Mouse (Mus musculus) ES-CJ7 (cell line): ENCODE data around the gene Nudt8.
A peak's percentile ranks its signal among the peaks of the same experiment; 100 is the strongest.
"Not testable (repeated sequence)": the region's sequence is repeated elsewhere in the genome, so short reads cannot be mapped to it uniquely, and the experiment has no call there.

ENCODE experiments used
- DNase-seq: peaks from one replicate; pipeline ENCODE4 v3.0.0; 2011; ENCODE audit warnings: low read depth, low spot score

Gene Nudt8

DNA sequence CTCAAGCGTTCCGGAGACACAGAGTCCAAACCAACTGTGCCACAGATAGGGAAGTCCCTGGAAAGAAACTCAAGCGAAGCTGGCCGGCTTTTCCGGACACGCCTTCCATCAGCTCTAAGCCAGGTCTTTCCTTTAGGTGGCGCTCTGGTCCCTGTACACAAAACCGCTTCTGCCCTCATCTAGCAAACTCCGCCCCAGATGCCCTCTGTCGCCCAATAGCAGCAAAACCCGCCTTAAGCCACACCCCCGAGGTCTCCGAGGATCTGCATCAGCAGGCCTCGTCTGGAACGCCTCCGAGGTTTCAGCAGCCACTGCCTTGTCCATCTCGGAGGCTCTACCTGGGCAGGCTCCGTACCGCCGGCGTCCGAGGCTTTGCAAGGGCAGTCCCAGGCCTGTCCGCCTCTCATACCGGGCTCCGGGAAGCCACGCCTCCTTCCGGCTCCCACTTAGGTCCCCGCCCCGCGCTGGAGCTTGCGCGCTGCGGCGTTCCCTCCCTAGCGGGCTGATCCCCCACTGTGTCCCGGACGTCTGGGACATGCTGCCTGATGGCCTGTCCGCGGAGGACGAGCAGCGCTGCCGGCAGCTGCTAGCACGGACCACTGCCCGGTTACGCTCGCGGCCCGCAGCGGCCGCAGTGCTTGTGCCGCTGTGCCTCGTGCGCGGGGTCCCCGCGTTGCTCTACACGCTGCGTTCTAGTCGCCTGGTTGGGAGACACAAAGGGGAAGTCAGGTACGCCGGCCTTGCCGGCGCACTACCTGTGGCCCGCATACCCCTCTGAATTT is at the start of gene Nudt8, which contains the start of gene Gm49405:
TSS of gene Nudt8 (plus strand) at position 462 of the 782 bp plus-strand sequence.
TSS of gene Gm49405 (plus strand) at position 508 of the 782 bp plus-strand sequence.
- peak; percentile 97 for DNase-seq

DNA sequence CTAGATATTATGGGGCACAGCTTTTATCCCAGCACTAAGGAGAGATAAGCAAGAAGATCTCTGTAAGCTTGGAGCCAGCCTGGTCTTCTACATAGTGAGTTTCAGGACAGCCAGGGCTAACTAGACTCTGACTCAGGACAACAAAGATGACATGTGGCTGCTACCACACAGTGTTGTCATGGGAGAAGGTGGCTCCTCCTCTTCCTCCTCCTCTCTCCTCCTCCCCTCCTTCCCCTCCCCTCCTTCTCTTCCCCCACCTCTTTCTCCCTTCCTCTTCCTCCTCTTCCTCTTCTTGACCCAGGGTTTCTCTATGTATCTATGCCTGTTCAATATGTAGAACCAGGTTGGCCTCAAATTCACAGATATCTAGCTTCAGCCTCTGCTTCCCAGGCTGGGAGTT is 48.9 kb upstream of the Nudt8 start:
- DNase-seq: no peak

DNA sequence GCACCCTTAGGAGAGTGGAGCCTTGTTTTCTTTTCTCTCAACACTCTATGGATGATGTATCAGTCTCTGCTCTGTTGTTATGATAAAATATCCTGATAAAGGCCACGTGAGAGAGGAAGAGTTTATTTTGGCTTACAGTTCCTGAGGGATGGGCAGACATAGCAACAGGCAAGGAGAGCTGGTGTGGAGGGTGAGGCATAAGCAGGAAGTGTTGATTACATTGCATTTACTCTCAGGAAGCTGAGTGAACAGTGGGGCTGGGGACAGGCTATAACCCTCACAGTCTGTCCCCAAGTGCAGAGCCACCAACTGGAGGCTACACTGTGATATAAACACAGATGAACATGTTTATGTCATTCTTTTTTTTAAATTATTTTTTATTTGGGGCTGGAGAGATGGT is 48.3 kb upstream of the Nudt8 start:
- no peak for DNase-seq

DNA sequence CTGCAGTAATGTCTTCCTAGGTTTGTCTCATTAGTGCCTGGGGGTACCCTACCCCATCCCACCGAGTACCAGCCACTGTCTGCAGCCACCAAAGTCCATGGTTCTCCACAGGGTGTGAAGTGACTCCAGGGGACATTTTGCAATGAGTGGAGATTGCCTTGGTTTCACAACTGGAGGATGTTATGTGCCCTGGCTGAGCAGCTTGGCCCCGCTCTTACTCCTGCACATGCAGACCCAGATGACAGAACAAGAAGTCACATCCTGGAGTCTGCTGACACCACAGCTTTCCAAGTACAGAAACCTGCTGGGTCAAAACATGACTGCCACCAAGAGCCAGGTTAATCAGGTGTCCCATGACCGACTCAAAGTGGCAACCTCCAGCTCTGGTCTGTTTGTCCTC is 45.3 kb upstream of the Nudt8 start:
- no peak for DNase-seq

DNA sequence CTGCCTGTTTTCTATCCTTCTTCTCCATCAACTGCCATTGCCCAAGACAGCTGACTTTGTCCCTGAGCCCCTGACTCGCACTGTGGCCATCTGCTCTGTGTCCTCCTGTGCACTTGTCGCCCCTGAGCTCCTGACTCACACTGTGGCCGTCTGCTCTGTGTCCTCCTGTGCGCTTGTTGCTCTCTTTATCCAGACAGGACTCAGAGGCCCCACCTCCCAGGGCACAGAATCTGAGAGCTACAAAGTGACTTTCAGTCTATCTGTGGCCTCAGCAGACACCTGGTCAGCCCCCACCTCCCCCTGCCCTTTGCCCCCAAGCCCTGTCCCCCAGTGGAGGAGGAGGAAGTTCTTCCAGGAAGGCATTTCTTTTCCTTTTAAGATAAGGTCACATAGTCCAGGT is 44.6 kb upstream of the Nudt8 start:
- no peak for DNase-seq

DNA sequence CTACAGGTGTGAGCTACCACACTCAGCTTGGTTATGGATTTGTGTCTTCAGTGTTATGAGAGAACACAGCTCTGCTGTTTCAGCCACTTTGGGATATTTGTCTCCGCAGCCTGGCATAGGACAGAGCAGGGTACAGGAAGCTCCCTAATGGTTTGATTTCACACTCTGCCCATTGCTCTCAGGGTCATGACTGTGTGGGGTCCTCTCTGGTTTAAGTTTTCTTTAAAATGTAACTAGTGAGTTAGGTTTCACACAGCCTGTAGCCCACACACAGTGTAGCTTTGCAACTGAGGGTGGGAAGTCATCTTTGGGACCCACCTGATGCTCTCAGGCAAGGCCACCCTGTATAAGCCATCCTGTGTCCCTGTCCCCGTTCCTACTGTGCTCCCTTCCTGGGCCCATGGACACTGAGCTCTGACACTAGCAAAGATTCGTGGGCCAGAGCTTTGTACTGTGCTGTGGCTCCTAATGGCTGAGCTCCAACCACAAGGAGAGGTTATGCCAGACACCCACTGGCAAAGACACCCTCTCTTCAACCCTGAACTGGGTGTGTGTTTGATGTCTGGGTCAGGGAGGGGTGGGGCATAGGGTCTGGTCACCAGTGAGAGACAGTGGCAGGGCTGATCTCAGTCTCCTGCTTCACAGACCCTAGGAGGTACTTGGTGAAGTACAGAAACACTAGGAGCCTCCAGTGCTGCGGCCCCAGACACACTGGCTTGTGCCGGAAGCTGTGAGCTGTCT is 42.9 kb upstream of the Nudt8 start:
- not testable (repeated sequence) for DNase-seq

DNA sequence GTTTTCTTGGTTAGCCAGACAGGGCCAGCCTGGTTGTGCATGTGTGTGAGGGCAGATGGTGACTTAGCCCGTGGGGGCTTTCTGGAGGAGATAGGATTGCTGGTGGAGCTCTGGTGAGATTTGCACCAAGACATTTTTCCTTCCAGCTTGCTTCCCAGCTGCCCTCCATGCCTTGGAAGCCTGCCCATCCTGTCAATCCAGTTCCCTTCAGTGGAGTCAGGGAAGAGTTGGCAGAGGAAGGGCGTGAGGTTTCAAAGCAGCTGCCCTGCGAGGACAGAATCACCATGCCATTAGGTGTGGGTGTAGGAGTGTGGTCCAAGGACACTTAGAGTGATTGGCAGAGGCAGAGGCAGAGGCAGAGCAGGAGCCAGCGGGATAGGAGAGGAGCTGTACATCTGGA is 41.9 kb upstream of the Nudt8 start, which contains the start of gene Aldh3b3:
TSS of gene Aldh3b3 (plus strand) at position 176 of the 400 bp plus-strand sequence.
- no peak for DNase-seq

DNA sequence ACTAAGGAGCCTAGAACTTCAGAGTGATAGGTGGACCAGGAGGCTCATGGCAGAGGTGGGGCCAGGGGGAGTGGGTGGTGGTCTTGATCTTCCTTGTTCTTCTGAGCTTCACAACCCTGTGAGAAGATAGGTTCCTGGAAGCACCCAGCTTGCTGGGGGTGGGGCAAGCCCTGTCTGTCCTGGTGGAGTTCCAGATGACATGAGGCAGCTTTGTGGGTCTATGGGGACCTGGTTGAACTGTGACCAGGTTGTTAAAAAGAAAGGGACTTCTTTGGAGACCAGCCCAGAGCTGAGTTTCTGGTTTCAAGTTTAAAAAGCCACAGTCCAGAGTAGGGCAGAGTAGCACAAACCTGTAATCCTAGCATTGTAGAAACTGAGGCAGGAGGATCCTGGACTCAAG is 41.4 kb upstream of the Nudt8 start:
- no peak for DNase-seq

DNA sequence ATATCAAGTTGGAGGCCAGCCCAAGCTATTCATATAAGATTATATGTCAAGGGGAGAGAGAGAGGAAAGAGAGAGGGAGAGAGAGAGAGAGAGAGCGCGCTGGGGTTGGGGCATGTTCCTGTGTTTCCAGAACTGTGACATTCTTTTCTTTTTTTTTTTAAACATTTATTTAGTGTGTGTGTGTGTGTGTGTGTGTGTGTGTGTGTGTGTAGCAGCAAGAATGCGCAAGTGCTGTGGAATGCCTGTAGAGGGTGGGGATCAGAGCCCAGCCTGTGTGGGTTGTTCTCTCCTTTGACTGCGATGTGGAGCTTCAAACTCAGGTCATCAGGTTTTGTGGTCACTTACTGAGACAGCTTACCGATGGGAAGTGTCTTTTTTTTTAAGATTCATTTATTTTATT is 40.2 kb upstream of the Nudt8 start:
- no peak for DNase-seq

DNA sequence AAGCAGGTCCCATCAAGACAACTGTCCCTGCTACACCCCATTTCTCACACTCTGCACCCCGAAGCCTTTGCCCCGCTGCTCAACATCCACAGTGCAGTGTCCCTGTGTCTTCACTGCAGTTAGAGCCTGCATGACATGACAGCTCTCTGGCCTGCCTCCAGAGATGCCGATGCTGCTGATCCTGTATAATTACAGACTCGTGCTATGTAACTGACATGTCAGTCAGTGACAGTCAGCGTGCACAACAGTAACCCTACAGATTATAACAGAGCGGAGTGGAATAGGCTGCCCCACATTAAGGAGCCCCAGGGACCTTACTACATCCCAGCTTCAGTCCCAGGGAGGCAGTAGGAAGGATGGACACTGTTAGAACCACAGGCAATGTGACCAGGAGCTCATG is 38.6 kb upstream of the Nudt8 start:
- DNase-seq: not testable (repeated sequence)

DNA sequence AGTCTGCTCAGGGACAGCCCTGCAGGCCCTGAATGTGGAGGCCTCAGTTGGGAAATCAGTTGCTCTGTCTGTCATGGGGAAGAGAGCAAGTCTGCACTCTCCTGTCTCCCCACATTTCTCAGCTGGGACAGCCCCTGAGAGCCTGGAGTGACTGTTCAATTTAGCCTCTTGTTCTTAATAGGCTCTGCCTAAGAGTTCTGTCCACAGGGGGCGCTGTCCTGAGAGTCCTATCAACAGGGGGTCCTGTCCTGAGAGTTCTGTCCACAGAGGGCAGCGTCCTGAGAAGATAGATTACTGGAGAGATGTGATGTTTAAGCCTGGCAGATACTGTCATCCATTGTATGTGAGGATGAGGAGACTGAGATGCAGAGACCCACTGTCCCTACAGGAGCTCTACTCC is 37.9 kb upstream of the Nudt8 start:
- DNase-seq: peak; percentile 58

DNA sequence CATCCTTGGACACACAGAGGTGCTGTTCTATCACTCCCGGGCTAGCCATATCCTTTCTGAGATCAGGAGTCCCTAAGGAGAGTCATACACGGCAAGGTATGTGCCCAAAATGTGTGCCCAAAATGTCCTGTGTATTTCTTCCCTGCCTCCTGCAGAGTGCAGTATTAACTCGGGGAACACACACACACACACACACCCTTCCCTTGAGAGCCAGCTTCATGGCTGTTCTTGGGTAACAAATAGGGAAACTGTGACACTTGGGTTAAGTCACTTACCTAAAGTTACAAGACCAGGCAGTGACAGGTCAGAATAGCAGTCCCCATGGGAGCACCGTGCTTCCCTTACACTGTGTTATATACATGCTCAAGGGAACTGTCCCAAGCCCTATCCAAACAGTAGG is 36.4 kb upstream of the Nudt8 start:
- DNase-seq: no peak

DNA sequence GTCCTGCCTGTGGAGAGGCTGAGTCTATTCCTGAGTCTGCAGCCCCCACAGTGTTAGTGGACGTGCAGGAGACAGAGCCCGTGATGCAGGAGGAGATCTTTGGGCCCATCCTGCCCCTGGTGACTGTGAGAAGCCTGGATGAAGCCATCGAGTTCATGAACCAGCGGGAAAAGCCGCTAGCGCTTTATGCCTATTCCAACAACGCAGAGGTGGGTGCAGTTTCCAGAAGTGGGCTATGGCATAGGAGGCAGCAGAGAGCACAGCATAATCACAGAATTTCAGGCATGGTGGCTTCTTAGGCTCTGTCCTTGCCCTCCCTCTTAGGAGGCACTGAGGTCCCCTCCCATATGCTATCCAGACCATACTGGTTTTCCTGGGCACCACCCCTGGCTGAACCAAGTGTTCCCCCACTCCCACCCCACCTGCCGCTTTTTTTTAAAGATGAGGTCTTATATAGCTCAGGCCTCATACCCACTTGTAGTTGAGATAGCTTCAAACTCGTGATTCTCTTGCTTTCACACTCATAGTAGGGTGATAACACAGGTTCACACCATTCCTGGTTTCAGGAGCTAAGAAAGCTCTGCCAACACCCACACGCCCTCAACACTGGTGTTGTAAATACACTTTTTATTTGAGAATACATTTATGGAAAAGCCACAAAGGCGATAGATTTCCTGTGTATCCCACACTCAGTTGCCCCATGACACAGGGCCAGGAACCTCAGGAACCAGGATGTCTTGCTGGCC is 33.9 kb upstream of the Nudt8 start:
- DNase-seq: peak; percentile 52

DNA sequence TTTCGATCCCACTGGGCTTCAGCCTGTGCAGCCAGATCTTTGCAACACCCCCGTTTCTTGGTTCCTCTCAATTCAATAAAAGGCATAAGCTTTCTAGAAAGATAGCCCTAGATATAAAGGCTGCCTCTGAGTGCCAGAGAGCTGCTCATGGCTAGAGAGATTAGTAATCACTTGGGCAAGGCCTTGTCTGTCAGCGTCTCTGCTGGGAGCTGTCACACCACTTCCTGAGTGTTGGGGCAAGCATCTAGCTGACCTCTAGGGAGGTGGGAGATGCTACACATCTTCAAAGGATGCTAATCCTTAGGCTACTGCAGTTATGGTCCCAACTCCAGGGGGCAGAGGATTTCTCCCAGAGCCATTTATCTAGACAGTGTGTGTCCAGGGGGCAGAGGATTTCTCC is 33.1 kb upstream of the Nudt8 start:
- DNase-seq: no peak

DNA sequence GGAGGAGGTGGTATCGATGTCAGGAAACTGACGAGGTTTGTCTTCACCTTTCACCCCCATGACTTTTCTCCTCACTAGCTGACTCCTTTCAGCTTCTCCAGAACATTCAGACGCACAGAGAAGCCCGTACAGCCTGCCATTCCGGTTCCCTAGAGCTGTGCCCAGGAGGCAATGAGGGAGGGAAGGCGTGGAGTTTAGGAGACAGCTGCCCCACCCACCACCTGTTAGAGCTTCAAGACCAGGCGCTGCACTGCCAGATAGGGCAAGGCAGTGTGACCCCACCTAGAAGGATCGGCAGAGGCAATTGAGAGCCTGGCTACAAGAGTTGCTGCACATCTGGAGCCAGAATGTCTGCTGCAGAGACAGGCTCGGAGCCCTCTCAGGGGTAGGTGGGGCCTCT is 28.2 kb upstream of the Nudt8 start, which contains the start of gene Aldh3b2:
TSS of gene Aldh3b2 (plus strand) at position 100 of the 400 bp plus-strand sequence.
- DNase-seq: peak; percentile 36

DNA sequence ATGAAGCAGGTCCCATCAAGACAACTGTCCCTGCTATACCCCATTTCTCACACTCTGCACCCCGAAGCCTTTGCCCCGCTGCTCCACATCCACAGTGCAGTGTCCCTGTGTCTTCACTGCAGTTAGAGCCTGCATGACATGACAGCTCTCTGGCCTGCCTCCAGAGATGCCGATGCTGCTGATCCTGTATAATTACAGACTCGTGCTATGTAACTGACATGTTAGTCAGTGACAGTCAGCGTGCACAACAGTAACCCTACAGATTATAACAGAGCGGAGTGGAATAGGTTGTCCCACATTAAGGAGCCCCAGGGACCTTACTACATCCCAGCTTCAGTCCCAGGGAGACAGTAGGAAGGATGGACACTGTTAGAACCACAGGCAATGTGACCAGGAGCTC is 25.8 kb upstream of the Nudt8 start:
- not testable (repeated sequence) for DNase-seq

DNA sequence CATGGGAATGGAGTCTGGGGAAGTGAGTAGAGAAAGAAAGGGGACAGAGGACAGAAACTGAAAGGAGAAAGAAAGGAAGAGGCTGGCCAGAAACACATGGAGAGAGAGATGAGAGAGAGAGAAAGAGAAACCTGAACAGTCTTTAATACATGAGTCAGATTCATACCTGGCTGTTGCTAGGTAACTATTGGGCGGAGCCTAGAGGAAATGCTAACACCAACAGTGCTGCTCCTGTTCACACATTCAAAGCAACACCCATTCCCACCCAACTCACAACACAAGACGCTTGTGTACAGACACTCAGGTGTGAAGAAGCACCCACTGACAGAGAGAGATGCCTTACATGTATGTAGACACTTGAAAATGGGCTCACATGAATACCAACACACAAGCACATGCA is 24.5 kb upstream of the Nudt8 start:
- DNase-seq: no peak

DNA sequence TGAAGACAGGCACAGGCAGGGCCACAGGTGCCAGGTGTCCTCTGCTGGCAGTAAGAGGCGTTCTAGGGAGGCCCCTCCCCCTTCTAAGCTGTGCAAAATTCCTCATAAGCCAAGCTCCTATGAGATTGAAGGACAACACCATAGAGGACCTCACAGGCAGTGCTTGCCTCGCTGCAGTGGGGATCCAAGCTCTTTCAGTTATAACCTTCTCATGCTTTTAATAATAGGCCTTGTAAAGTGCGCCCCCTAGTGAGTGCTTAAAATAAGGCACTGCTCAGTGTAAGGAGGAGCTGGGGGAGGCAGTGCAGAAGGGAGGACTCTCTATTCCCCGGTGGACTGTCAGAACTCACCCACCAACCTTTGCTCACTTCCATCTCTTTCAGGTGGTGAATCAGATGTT is 20.1 kb upstream of the Nudt8 start:
- peak; percentile 86 for DNase-seq

DNA sequence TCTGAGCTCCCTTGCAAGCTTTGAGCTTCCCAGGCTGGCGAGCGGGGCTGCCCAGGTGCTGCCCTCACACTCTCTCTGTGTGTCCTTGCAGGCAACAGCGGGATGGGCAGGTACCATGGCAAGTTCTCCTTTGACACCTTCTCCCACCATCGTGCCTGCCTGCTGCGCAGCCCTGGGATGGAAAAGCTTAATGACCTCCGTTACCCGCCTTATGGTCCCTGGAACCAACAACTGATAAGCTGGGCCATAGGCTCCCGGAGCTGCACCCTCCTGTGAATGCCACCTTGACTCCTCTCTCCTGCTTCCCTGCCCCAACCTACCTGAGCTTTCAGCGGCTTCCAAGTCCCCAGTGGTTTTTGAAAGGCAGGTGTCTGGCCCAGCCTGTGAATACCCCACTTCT is 19.5 kb upstream of the Nudt8 start:
- no peak for DNase-seq

DNA sequence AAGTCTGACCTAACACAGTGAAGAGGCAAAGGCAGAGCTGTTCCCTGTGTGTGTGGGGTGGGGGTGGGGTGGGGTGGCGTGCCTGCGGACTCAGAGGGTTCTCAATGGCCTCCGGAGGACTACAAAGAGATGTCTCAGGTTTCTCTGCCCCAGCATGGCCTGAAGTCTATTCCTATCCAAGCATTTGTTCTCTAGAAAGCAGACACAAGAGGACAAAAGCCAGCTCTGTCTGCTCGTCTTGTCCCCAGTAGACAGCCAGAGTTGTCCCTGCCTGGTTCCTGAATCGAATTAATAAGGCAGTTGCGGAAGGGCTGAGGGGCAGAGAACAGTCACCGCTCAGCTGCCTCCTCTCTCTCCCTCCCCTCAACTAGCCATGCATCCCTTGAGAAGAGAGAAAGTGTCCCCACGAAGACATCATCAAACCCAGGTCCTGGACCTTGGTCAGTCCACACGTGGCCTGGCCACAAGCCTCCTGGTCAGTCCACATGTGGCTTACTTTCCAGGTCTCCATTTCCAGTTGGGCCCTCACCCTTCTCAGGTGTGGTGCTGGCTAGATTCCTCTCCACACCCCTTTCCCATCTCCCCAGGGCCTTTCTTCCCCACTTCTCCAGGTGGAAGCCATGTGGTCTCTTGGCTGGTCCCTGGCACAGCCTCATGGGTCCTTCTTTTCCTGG is 16.7 kb upstream of the Nudt8 start:
- DNase-seq: no peak

DNA sequence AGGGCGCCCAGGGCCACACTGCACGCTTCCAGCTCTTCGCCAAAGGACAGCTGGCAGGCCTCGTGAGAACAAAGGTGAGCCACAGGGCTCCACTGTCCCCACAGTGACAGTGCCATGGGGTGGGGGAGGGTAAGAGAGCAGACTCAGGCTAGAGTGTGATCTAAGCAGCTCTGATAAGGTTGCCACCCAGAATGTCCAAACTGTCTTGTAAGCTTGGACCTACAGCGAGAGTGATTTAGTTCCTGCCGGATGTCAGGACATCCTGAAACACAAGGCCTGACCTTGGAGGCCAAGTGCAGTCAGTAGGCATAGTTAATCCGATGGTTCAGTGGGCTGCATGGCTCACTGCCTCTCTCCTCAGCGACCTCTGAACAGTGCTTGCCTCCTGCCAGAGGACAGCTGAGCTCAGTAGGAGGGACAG is 15.1 kb upstream of the Nudt8 start:
- DNase-seq: no peak

DNA sequence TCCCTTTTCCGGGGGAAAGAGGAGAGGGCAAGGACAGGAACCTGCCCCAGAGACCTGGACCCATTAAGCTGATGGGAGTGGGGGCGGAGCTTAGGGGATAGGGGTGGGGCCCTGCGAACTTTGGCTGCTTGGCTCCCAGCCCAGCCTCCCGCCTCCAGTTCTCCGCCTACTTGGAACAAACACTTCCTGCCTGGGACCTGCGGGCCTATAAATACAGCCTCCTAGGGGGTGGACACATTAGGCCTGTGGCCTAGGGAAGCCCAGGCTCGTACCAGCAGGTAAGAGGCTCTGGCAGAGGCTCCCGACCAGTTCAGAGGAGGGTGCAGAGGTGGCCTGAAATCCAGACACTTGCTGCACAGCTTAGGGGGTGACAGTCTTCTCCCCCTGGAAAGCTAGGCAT is 14.0 kb upstream of the Nudt8 start, which contains the start of gene Acy3:
TSS of gene Acy3 (plus strand) at position 237 of the 400 bp plus-strand sequence.
- DNase-seq: peak; percentile 68
